Mouse (Mus musculus): ENCODE data around the gene P2rx6.

The P2rx6 gene

GRCm38 (mm10) chr16:17561751-17562208 is at the start of gene P2rx6:
TSS of gene P2rx6 (plus strand) at chr16:17561885.
- CTCF ChIA-PET: interaction anchor here in 3 of 4 experiments (0.5 to 2.5 kb wide), 12 partner anchors 8 to 243 kb away, joined by 3 to 14 read pairs (median 4); partner anchors contain the start of genes Slc7a4 (in 2 of the 3), Crkl (in 1 of the 3) and Smpd4 (in 1 of the 3)

GRCm38 (mm10) chr16:17518910-17519309 is 42.8 kb upstream of the P2rx6 start:
- ChIA-PET CTCF (interaction anchor here in 2 of 4 experiments (0.8 to 1.1 kb wide), 2 partner anchors 39 to 45 kb away, joined by 3 read pairs; no protein-coding TSS in a partner anchor), POLR2A (interaction anchor here (0.6 to 2.7 kb wide), 12 partner anchors 8 to 395 kb away, joined by 3 to 23 read pairs (median 6); partner anchors contain the start of genes Lztr1 (in 2 of the 4) and Thap7 (in 2 of the 4))

More at GRCm38 (mm10) chr16:17561751-17562208, at the start of gene P2rx6:
- POLR2A ChIA-PET: interaction anchor here in 3 of 4 experiments (0.6 to 2.4 kb wide), 41 partner anchors 8 to 579 kb away, joined by 3 to 19 read pairs (median 4); partner anchors contain the start of genes Crkl (in 2 of the 3), Smpd4 (in 2 of the 3), Thap7 (in 2 of the 3) and Lztr1 (in 1 of the 3)

GRCm38 (mm10) chr16:17524156-17524555 is 37.5 kb upstream of the P2rx6 start:
- ChIA-PET POLR2A (interaction anchor here in 1 of 4 experiments (1.6 to 5.0 kb wide), 2 partner anchors 10 to 16 kb away, joined by 4 to 25 read pairs; partner anchors contain the start of gene Lztr1), CTCF (no interaction called here)

GRCm38 (mm10) chr16:17525524-17525923 is 36.2 kb upstream of the P2rx6 start:
- CTCF ChIA-PET: interaction anchor here in 3 of 4 experiments (1.0 to 2.0 kb wide), 3 partner anchors 32 to 93 kb away, joined by 3 to 6 read pairs (median 3); no protein-coding TSS in a partner anchor
- POLR2A ChIA-PET: interaction anchor here in 2 of 4 experiments (0.7 to 5.0 kb wide), 8 partner anchors 12 to 171 kb away, joined by 3 to 25 read pairs (median 3); partner anchors contain the start of gene Lztr1 (in 1 of the 2)

- CTCF ChIA-PET: interaction anchor here in 3 of 4 experiments (0.6 to 2.0 kb wide), 4 partner anchors 18 to 113 kb away, joined by 3 to 6 read pairs (median 3); partner anchors contain the start of gene Lztr1 (in 1 of the 3)
- POLR2A ChIA-PET: interaction anchor here in 2 of 4 experiments (1.1 to 5.0 kb wide), 4 partner anchors 18 to 121 kb away, joined by 3 to 25 read pairs (median 4); partner anchors contain the start of gene Lztr1 (in 1 of the 2)
Measured at GRCm38 (mm10) chr16:17526223-17526622, 35.5 kb upstream of the P2rx6 start.

- ChIA-PET POLR2A (interaction anchor here in 3 of 4 experiments (0.6 to 5.0 kb wide), 13 partner anchors 9 to 406 kb away, joined by 3 to 25 read pairs (median 5); partner anchors contain the start of gene Lztr1 (in 3 of the 3)), CTCF (interaction anchor here in 1 of 4 experiments (0.7 kb wide), 1 partner anchor 122 kb away, joined by 3 read pairs; the partner anchor contains the start of gene Snap29)
Measured at GRCm38 (mm10) chr16:17527606-17528005, 34.1 kb upstream of the P2rx6 start.

GRCm38 (mm10) chr16:17528276-17528675 is 33.4 kb upstream of the P2rx6 start:
- POLR2A ChIA-PET: interaction anchor here (0.7 to 5.0 kb wide), 14 partner anchors 10 to 54 kb away, joined by 3 to 25 read pairs (median 4); partner anchors contain the start of gene Lztr1 (in 3 of the 4)
- CTCF ChIA-PET: interaction anchor here in 1 of 4 experiments (0.7 kb wide), 1 partner anchor 123 kb away, joined by 3 read pairs; the partner anchor contains the start of gene Snap29

GRCm38 (mm10) chr16:17529981-17530586 is 31.6 kb upstream of the P2rx6 start:
- ChIA-PET CTCF (interaction anchor here in 3 of 4 experiments (0.8 to 1.4 kb wide), 5 partner anchors 28 to 321 kb away, joined by 3 to 4 read pairs (median 3); no protein-coding TSS in a partner anchor), POLR2A (interaction anchor here (0.5 to 3.5 kb wide), 58 partner anchors 8 to 362 kb away, joined by 3 to 37 read pairs (median 4); partner anchors contain the start of genes Lrrc74b (in 3 of the 4), Crkl (in 2 of the 4), Lztr1 (in 2 of the 4) and P2rx6 (in 2 of the 4))

- ChIA-PET POLR2A (interaction anchor here (0.6 to 3.5 kb wide), 53 partner anchors 9 to 361 kb away, joined by 3 to 37 read pairs (median 4); partner anchors contain the start of genes Lrrc74b (in 3 of the 4), Lztr1 (in 2 of the 4), P2rx6 (in 2 of the 4) and Smpd4 (in 2 of the 4)), CTCF (interaction anchor here in 3 of 4 experiments (0.8 to 1.4 kb wide), 4 partner anchors 27 to 321 kb away, joined by 3 to 4 read pairs (median 3); no protein-coding TSS in a partner anchor)
Measured at GRCm38 (mm10) chr16:17530640-17531288, 30.9 kb upstream of the P2rx6 start, which contains the start of gene Thap7. TSS of gene Thap7 (minus strand) at chr16:17531136.

GRCm38 (mm10) chr16:17532271-17532670 is 29.4 kb upstream of the P2rx6 start:
- CTCF ChIA-PET: interaction anchor here in 2 of 4 experiments (0.6 to 1.7 kb wide), 10 partner anchors 12 to 207 kb away, joined by 3 to 8 read pairs (median 3); no protein-coding TSS in a partner anchor

GRCm38 (mm10) chr16:17532676-17533329 is 28.9 kb upstream of the P2rx6 start:
- CTCF ChIA-PET: interaction anchor here in 2 of 4 experiments (0.6 to 1.7 kb wide), 10 partner anchors 12 to 208 kb away, joined by 3 to 8 read pairs (median 3); no protein-coding TSS in a partner anchor
- POLR2A ChIA-PET: interaction anchor here in 3 of 4 experiments (0.9 to 3.5 kb wide), 19 partner anchors 8 to 359 kb away, joined by 3 to 15 read pairs (median 5); partner anchors contain the start of genes Lrrc74b (in 3 of the 3), Crkl (in 2 of the 3), Lztr1 (in 2 of the 3) and Gm20518 (in 1 of the 3)

More at GRCm38 (mm10) chr16:17532271-17532670, 29.4 kb upstream of the P2rx6 start:
- POLR2A ChIA-PET: interaction anchor here in 3 of 4 experiments (0.6 to 3.5 kb wide), 18 partner anchors 9 to 1574 kb away, joined by 3 to 15 read pairs (median 5); partner anchors contain the start of genes Lrrc74b (in 3 of the 3), Crkl (in 2 of the 3), Lztr1 (in 2 of the 3) and Gm20518 (in 1 of the 3)

GRCm38 (mm10) chr16:17536584-17536983 is 25.1 kb upstream of the P2rx6 start:
- POLR2A ChIA-PET: interaction anchor here in 1 of 4 experiments (0.8 kb wide), 1 partner anchor 17 kb away, joined by 3 read pairs; no protein-coding TSS in a partner anchor
- CTCF ChIA-PET: interaction anchor here in 1 of 4 experiments (0.6 kb wide), 1 partner anchor 104 kb away, joined by 3 read pairs; no protein-coding TSS in a partner anchor

GRCm38 (mm10) chr16:17542632-17543031 is 19.1 kb upstream of the P2rx6 start:
- CTCF ChIA-PET: interaction anchor here in 1 of 4 experiments (0.6 kb wide), 1 partner anchor 95 kb away, joined by 5 read pairs; no protein-coding TSS in a partner anchor
- POLR2A ChIA-PET: no interaction called here

GRCm38 (mm10) chr16:17552837-17553236 is 8.8 kb upstream of the P2rx6 start:
- ChIA-PET POLR2A (interaction anchor here in 2 of 4 experiments (0.9 to 2.2 kb wide), 5 partner anchors 8 to 66 kb away, joined by 3 to 17 read pairs (median 6); partner anchors contain the start of genes P2rx6 (in 2 of the 2), Lrrc74b (in 1 of the 2) and Smpd4 (in 1 of the 2)), CTCF (no interaction called here)

- POLR2A ChIA-PET: interaction anchor here (0.5 to 3.6 kb wide), 69 partner anchors 8 to 430 kb away, joined by 3 to 29 read pairs (median 4); partner anchors contain the start of genes Thap7 (in 3 of the 4), Crkl (in 2 of the 4), Rimbp3 (in 2 of the 4) and Sdf2l1 (in 2 of the 4)
- CTCF ChIA-PET: interaction anchor here in 3 of 4 experiments (0.6 to 2.9 kb wide), 23 partner anchors 8 to 651 kb away, joined by 3 to 13 read pairs (median 4); partner anchors contain the start of genes Dgcr6 (in 1 of the 3), P2rx6 (in 1 of the 3) and Rimbp3 (in 1 of the 3)
Measured at GRCm38 (mm10) chr16:17553910-17554685, 7.6 kb upstream of the P2rx6 start.

Measured in embryonic stem cell, embryonic (primary cell).